Mouse (Mus musculus): Measurements from ENCODE around the gene Myadm. TPM values are rescaled to one million over a fixed set of nuclear protein-coding genes. Genes with fewer than 3 reads are reported as not detected.
"Not testable (repeated sequence)": the region's sequence is repeated elsewhere in the genome, so short reads cannot be mapped to it uniquely, and the experiment has no call there.

Gene Myadm
- polyA plus RNA-seq, 1 experiment: 280 TPM

DNA sequence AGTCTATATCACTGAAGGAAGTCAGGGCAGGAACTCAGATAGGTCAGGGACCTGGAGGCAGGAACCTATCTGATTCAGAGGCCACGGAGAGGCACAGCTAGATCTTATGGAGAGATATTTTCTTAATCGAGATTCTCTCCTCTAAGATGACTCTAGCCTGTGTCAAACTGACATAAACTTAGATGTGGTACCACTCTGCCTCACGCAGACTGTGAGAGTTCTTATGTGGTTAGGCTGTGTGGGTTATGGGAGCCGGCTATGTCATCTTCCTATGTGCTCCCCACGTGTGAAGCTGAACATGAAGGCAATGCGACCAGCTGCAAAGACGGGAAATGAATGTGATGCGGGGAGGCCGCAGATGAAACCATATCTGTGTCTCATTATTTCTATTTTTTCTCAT is 16.7 kb upstream of the Myadm start:
- Histone ChIP-seq H3K4me1 (ENCODE audit: control insufficient read depth, insufficient read depth, low read length) (peaks cover 32% of the 10 kb centered on the region), H3K4me3 (ENCODE audit: insufficient read depth, low read length) (no peak overlapping the region), H3K27ac (ENCODE audit: insufficient read depth, low read depth, low read length) (no peak overlapping the region)
- TF ChIP-seq CTCF (IDR thresholded peaks at IDR 0.05; ENCODE audit: low read depth, low read length) (no peak), POLR2A (IDR thresholded peaks at IDR 0.05; ENCODE audit: borderline replicate concordance, low read depth, low read length) (no peak)

DNA sequence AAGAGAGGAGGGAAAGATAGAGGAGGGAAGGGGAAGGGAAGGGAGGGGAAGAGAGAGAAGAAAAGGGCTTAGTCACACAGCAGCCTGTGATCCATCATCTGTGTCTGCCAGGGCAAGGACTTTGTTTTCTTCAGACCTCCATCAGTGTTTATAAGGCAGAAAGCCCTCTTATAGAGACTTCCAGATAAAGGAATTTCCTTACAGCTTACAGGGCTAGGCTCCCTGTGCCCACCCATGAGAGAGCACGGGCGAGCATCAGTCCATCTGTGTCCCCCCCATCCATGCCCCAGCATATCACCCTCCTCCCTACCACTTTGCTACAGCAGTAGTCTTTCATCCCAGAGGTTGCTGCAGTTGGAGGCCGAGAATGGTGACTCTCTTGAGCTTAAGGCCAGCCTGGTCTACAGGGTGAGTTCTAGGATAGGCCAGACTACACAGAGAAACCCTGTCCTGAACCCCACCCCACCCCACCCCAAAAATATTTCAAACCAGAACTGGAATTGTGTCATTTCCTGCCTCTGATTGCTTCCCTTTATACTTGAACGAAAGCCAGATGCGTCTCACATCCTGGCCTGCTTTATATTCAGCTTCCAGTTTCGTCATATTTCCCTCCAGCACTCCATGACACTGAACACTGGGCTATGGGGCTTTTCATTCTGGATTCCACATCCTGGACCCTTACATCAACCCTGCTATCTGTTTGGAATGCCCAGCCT is 13.3 kb upstream of the Myadm start:
- Histone ChIP-seq H3K4me3 (ENCODE audit: insufficient read depth, low read length) (peak overlapping the region; percentile 24), H3K4me1 (ENCODE audit: control insufficient read depth, insufficient read depth, low read length) (peaks cover 26% of the 10 kb centered on the region), H3K27ac (ENCODE audit: insufficient read depth, low read depth, low read length) (peak overlapping the region; percentile 65)
- no peak for TF ChIP-seq POLR2A (IDR thresholded peaks at IDR 0.05; ENCODE audit: borderline replicate concordance, low read depth, low read length)
- TF ChIP-seq CTCF (IDR thresholded peaks at IDR 0.05; ENCODE audit: low read depth, low read length): no peak

DNA sequence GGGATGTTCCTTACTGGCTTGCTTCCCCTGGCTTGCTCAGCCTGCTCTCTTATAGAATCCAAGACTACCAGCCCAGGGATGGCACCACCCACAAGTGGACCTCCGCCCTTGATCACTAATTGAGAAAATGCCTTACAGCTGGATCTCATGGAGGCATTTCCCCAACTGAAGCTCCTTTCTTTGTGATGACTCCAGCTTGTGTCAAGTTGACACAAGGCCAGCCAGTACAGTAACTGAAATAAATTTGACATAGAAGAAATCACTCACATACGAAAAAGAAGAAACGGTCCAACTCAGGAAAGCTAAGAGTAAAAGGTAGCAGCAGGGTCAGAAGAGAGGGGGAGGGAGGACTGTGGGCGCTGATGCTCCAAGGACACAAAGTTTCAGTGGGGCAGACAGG is 12.1 kb upstream of the Myadm start:
- not testable (repeated sequence) for H3K4me3 ChIP-seq (ENCODE audit: insufficient read depth, low read length); H3K27ac ChIP-seq (ENCODE audit: insufficient read depth, low read depth, low read length)
- H3K4me1 ChIP-seq (ENCODE audit: control insufficient read depth, insufficient read depth, low read length): peaks cover 35% of the 10 kb centered on the region

DNA sequence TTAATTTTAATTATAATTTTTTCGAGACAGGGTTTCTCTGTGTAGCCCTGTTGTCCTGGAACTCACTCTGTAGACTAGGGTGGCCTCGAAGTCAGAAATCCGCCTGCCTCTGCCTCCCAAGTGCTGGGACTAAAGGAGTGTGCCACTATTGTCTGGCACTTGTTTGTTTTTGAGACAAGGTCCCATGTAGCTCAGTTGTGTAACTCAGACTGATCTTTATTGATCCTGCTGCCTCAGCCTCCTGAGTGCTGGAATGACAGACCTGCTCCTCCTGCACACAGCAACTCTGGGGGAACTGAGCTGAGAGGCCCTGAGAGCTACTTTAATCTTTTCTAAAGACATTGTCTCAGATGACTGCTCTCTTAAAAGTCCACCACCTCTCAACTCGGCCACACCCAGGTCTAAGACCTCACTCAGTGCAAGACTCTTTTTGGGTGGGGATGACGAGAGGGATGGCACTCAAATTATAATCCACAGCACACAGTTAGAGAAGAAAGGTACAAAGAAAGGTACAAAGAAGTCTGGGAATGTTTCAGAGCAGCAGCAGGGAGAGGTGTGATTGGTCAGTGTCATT is 8.7 kb upstream of the Myadm start:
- Histone ChIP-seq H3K4me3 (ENCODE audit: insufficient read depth, low read length) (no peak overlapping the region), H3K4me1 (ENCODE audit: control insufficient read depth, insufficient read depth, low read length) (peaks cover 29% of the 10 kb centered on the region), H3K27ac (ENCODE audit: insufficient read depth, low read depth, low read length) (no peak overlapping the region)
- TF ChIP-seq CTCF (IDR thresholded peaks at IDR 0.05; ENCODE audit: low read depth, low read length): no peak
- TF ChIP-seq POLR2A (IDR thresholded peaks at IDR 0.05; ENCODE audit: borderline replicate concordance, low read depth, low read length): no peak

DNA sequence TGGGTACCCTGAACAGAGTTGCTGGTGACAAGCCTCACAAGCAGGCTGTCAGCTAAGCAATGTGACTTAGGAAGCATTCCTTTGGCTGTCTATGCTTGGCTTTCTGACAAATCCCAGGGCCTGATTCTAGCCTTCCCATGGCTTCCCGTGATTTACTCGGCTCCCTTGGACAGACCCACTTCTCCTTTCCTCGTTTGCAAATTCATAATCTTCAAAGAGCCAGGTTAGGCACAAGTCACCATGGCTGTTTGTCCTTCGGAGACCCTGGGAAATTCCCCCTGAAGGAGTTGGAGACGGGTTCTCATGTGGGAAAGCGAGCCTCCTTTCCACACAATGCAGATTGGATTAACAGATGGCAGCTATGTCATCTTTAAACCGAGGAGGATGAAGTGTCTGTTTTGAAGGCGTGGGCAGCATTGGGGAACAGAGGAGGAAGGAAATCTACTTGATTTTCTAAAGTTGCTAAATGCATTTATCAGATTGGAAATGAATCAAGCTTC is 8.2 kb upstream of the Myadm start:
- TF ChIP-seq POLR2A (IDR thresholded peaks at IDR 0.05; ENCODE audit: borderline replicate concordance, low read depth, low read length) (no peak), CTCF (IDR thresholded peaks at IDR 0.05; ENCODE audit: low read depth, low read length) (no peak)
- Histone ChIP-seq H3K4me1 (ENCODE audit: control insufficient read depth, insufficient read depth, low read length) (peaks cover 26% of the 10 kb centered on the region), H3K27ac (ENCODE audit: insufficient read depth, low read depth, low read length) (no peak overlapping the region; the same call in 1 of the 2 replicates), H3K4me3 (ENCODE audit: insufficient read depth, low read length) (no peak overlapping the region)

DNA sequence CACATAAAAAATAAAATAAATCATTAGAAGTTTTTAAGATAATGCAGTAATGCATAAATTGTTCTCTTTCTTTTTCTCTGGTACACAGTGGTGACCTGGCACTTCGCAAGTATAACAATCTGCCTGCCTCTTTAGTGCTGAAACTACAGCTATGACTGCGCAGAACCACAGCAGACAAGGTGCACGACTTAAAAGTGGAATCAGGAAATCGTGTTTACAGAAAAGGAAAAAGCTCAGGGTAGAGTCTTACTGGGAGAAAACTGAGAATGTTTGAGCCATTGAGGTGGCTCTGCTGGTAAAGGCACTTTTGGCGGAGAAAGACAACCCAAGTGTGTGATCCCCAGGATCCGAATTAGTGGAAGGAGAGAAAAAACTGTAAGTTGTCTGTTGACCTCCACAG is 7.1 kb upstream of the Myadm start:
- peaks cover 30% of the 10 kb centered on the region for H3K4me1 ChIP-seq (ENCODE audit: control insufficient read depth, insufficient read depth, low read length)
- H3K27ac ChIP-seq (ENCODE audit: insufficient read depth, low read depth, low read length): no peak overlapping the region
- TF ChIP-seq POLR2A (IDR thresholded peaks at IDR 0.05; ENCODE audit: borderline replicate concordance, low read depth, low read length) (no peak), CTCF (IDR thresholded peaks at IDR 0.05; ENCODE audit: low read depth, low read length) (no peak)
- no peak overlapping the region for H3K4me3 ChIP-seq (ENCODE audit: insufficient read depth, low read length)

DNA sequence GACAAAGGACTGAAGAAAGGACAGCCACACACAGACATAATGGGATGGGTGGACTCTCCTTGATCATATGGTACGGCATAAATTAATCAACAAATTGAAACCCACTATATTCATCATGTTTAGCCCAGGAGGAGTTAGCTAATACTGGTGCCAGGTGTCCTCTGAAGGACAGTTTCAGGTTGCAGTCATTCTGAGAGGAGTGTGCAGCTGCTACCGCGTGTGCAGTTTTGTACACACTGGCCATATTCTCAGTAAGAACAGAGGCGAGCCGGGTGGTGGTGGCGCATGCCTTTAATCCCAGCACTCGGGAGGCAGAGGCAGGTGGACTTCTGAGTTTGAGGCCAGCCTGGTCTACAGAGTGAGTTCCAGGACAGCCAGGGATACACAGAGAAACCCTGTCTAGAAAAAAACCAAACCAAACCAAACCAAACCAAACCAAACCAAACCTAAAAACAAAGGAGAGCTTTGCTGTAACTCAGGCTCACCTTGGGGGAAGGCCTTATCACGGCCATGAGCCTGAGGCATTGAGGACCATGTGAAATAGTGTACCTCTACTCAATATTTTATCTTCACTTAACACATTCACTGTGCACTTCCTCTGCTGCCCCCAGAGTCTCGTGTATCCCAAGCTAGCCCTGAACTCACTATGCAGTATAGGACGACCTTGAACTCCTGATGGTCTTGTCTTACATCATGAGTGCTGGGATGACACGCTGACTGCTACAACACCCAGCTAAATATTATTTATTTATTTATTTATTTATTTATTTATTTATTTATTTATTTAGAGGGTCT is 5.6 kb upstream of the Myadm start:
- Histone ChIP-seq H3K4me3 (ENCODE audit: insufficient read depth, low read length) (no peak overlapping the region), H3K4me1 (ENCODE audit: control insufficient read depth, insufficient read depth, low read length) (peaks cover 31% of the 10 kb centered on the region), H3K27ac (ENCODE audit: insufficient read depth, low read depth, low read length) (no peak overlapping the region)
- TF ChIP-seq CTCF (IDR thresholded peaks at IDR 0.05; ENCODE audit: low read depth, low read length) (no peak), POLR2A (IDR thresholded peaks at IDR 0.05; ENCODE audit: borderline replicate concordance, low read depth, low read length) (no peak)

DNA sequence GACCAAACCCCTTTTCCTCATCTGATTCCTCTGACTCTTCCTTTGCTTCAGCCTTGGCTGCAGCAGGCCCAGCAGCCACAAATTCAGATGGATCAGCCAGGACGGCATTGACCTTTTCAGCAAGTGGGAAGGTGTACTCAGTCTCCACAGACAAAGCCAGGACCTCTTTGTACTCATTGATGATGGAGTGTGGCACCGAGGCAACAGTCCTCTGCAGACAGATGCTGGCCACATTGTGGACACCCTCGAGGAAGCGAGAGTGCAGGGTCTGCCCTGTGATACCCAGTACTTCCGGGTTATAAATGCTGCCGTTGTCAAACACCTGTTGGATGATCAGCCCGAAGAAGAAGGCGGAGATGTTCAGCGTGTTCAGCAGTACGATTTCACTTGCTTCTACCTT is 4.3 kb upstream of the Myadm start:
- Histone ChIP-seq H3K27ac (ENCODE audit: insufficient read depth, low read depth, low read length) (no peak overlapping the region), H3K4me1 (ENCODE audit: control insufficient read depth, insufficient read depth, low read length) (peaks cover 35% of the 10 kb centered on the region), H3K4me3 (ENCODE audit: insufficient read depth, low read length) (no peak overlapping the region)
- no peak for TF ChIP-seq POLR2A (IDR thresholded peaks at IDR 0.05; ENCODE audit: borderline replicate concordance, low read depth, low read length)
- TF ChIP-seq CTCF (IDR thresholded peaks at IDR 0.05; ENCODE audit: low read depth, low read length): no peak

DNA sequence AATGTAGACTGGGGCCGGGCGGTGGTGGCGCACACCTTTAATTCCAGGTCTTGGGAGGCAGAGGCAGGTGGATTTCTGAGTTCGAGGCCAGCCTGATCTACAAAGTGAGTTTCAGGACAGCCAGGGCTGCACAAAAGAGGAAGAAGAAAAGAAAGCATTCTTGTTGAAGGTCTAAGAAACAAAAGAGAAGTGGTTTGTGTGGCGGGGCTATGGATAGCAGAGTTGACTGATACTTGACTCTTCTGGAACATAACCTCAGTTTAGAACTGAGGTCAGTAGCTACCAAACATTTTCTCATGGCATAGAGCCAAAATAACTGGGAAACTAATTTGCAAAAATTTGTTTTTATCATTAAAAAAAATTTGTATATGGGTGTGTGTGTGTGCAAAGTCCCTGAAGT is 2.8 kb upstream of the Myadm start:
- Histone ChIP-seq H3K4me1 (ENCODE audit: control insufficient read depth, insufficient read depth, low read length) (peaks cover 31% of the 10 kb centered on the region), H3K4me3 (ENCODE audit: insufficient read depth, low read length) (no peak overlapping the region), H3K27ac (ENCODE audit: insufficient read depth, low read depth, low read length) (no peak overlapping the region)
- TF ChIP-seq CTCF (IDR thresholded peaks at IDR 0.05; ENCODE audit: low read depth, low read length) (no peak), POLR2A (IDR thresholded peaks at IDR 0.05; ENCODE audit: borderline replicate concordance, low read depth, low read length) (no peak)

DNA sequence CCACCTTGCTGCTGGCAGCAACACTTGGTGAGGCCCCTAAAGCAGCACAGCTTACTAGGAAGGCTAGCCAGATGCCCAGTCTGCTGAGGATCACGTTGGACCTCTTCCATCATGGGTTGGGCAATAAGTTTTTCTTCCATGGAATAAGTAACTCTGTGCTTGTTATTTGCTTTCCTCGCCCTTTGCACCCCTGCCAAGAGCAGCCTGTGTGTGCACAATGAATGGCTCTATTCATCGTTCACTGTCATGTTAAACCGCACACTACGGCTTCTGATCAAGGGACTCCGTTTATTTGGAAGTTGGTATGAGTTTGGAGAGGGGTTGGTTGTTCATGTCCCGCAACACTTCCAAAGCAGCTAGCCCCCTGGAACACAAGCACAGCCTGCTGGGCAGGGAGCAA is 1.7 kb upstream of the Myadm start:
- peaks cover 33% of the 10 kb centered on the region for H3K4me1 ChIP-seq (ENCODE audit: control insufficient read depth, insufficient read depth, low read length)
- TF ChIP-seq POLR2A (IDR thresholded peaks at IDR 0.05; ENCODE audit: borderline replicate concordance, low read depth, low read length) (no peak), CTCF (IDR thresholded peaks at IDR 0.05; ENCODE audit: low read depth, low read length) (no peak)
- H3K4me3 ChIP-seq (ENCODE audit: insufficient read depth, low read length): no peak overlapping the region
- no peak overlapping the region for H3K27ac ChIP-seq (ENCODE audit: insufficient read depth, low read depth, low read length)
